Mouse (Mus musculus) layer of hippocampus, adult 18-20 months (tissue): Measurements from ENCODE around the gene Olfr1417. TPM values are rescaled to one million over a fixed set of nuclear protein-coding genes. Genes with fewer than 3 reads are reported as not detected.
"Not testable (repeated sequence)": the region's sequence is repeated elsewhere in the genome, so short reads cannot be mapped to it uniquely, and the experiment has no call there.

Experiments used
- DNase-seq, 2 experiments: peaks; one replicate each; pipeline ENCODE4 v3.0.0; 2022; ENCODE audit warnings: low spot score in 2 of 2
- long read RNA-seq: library from polyadenylated mRNA; stranded (forward); transcript quantifications from one replicate; pipeline ENCODE4 v2.0.0, GENCODE M21; 2021
- total RNA-seq, 2 experiments: library from RNA; stranded (reverse); gene quantifications; 2 replicates each; pipeline ENCODE4 v1.2.3; 2021

Gene Olfr1417
- total RNA-seq, result not detected
- long read RNA-seq, result 0 reads

GRCm38 (mm10) chr19:11839119-11839518, at the start of gene Olfr1417:
Olfr1417 (minus strand) TSS chr19:11839219.
- DNase-seq, result no peak

- no peak for DNase-seq
Observed at GRCm38 (mm10) chr19:11886265-11886664, 47.2 kb upstream of the Olfr1417 start, which contains the start of gene Olfr1420. Olfr1420 (plus strand) TSS chr19:11886565.

- DNase-seq, result not testable (repeated sequence)
Observed at GRCm38 (mm10) chr19:11878404-11878803, 39.4 kb upstream of the Olfr1417 start.

GRCm38 (mm10) chr19:11875006-11875405, 36.0 kb upstream of the Olfr1417 start, which contains the start of gene Olfr1419:
Olfr1419 (minus strand) TSS chr19:11875106.
- DNase-seq, result no peak

GRCm38 (mm10) chr19:11867837-11868236, 28.8 kb upstream of the Olfr1417 start:
- no peak for DNase-seq

- no peak for DNase-seq
Observed at GRCm38 (mm10) chr19:11860966-11861365, 21.9 kb upstream of the Olfr1417 start, which contains the start of gene Olfr1418. Olfr1418 (minus strand) TSS chr19:11861066.

- no peak for DNase-seq
Observed at GRCm38 (mm10) chr19:11856506-11856905, 17.5 kb upstream of the Olfr1417 start.

- no peak for DNase-seq
Observed at GRCm38 (mm10) chr19:11854821-11855220, 15.8 kb upstream of the Olfr1417 start.

- no peak for DNase-seq
Observed at GRCm38 (mm10) chr19:11852652-11853051, 13.6 kb upstream of the Olfr1417 start.

- peak in 1 of 2 experiments; percentile 4 for DNase-seq
Observed at GRCm38 (mm10) chr19:11846333-11846732, 7.3 kb upstream of the Olfr1417 start.

- DNase-seq, result no peak
Observed at GRCm38 (mm10) chr19:11823346-11824065, 15.5 kb downstream of the Olfr1417 start.

- no peak for DNase-seq
Observed at GRCm38 (mm10) chr19:11820211-11820610, 18.8 kb downstream of the Olfr1417 start.

- DNase-seq, result peak; percentile 28 to 65
Observed at GRCm38 (mm10) chr19:11819800-11820199, 19.2 kb downstream of the Olfr1417 start.

GRCm38 (mm10) chr19:11819143-11819700, 19.8 kb downstream of the Olfr1417 start, which contains the start of gene Stx3:
Stx3 (minus strand) TSS chr19:11819403.
- no peak for DNase-seq

GRCm38 (mm10) chr19:11818199-11819142, 20.5 kb downstream of the Olfr1417 start:
- DNase-seq, result peak; percentile 19 to 59

- no peak for DNase-seq
Observed at GRCm38 (mm10) chr19:11817586-11817985, 21.4 kb downstream of the Olfr1417 start.

- no peak for DNase-seq
Observed at GRCm38 (mm10) chr19:11816706-11817105, 22.3 kb downstream of the Olfr1417 start.

- DNase-seq, result peak in 1 of 2 experiments; percentile 62
Observed at GRCm38 (mm10) chr19:11814742-11815333, 24.2 kb downstream of the Olfr1417 start.

- no peak for DNase-seq
Observed at GRCm38 (mm10) chr19:11813649-11814048, 25.4 kb downstream of the Olfr1417 start.

- no peak for DNase-seq
Observed at GRCm38 (mm10) chr19:11813136-11813535, 25.9 kb downstream of the Olfr1417 start.
